Mouse (Mus musculus): ENCODE data around the gene Apol7e.
"Not testable (repeated sequence)": the region's sequence is repeated elsewhere in the genome, so short reads cannot be mapped to it uniquely, and the experiment has no call there.

DNA sequence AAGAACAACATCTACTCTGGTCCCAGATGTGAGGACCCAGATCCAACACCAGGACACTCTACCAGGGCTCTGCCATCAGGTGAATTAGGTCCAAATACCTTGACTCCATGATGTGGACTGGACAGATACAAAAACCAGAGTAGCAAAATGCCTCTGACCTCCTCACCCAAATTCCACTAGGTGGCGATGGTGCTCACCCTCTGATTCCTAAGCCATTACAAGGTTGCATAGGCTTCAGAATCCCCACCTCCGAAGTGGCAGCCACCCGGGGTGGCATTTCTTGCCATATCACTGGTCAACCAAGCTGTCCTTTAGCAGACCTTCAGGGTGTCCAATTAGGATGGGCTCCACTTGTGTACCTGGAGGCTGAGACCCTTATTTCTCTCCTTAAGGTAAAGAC, 28.5 kb downstream of the Apol7e start:
- TF ChIP-seq CTCF (IDR thresholded peaks at IDR 0.05; ENCODE audit: borderline replicate concordance, extremely low read depth, insufficient read depth, insufficient read length): peak; percentile 45; the same call in 1 of the 2 replicates
- TF ChIP-seq POLR2A (IDR thresholded peaks at IDR 0.05; ENCODE audit: borderline replicate concordance, extremely low read depth, insufficient read depth, insufficient read length, poor library complexity, severe bottlenecking): not testable (repeated sequence)
